Mouse (Mus musculus) lung, postnatal 4 days (tissue): ENCODE data around the gene Zfp704.

ENCODE experiments used
- DNase-seq, 2 experiments: peaks; one replicate each; pipeline ENCODE4 v3.0.0; 2021

Gene Zfp704

GRCm38 (mm10) chr3:9554916-9555315 lies 55.0 kb downstream of the Zfp704 start:
- DNase-seq: no peak

DNA sequence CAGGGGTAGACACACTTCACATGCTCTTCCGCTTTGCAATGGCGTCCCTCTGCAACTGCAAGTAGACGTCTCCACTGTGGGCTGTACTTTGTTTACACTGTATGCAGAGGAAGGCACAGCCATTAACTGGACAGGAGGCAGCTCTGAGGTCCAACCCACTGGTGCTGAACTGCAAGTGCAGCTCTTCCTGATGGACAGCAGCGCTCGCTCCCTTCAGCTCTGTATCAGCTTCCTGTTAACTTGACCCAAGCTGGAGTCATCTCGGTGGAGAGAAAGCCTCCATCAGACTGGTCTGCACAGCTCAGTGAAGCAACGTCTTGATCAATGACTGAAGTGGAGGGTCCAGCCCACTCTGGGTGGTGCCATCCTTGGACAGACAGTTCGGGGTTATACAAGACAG lies 57.6 kb downstream of the Zfp704 start:
- DNase-seq: peak; percentile 41 to 61

DNA sequence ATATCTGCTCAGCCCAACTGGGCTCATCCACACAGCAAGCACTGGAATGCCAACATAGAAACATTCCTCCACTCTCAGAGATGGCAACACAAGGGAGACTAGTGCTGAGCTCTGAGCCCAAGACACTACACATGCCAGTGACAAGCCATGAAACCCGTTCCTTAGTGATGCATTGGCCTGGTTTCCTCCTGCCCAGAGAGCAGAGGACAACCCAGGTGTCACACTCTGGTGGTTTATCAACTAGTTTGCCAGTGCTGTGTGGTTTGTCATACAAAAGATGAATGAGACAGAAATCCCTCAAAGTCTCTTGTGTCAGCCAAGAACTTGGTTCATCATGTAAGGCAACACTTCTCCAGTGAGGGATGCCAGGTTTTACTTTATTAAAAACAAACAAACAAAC lies 59.0 kb downstream of the Zfp704 start:
- no peak for DNase-seq

DNA sequence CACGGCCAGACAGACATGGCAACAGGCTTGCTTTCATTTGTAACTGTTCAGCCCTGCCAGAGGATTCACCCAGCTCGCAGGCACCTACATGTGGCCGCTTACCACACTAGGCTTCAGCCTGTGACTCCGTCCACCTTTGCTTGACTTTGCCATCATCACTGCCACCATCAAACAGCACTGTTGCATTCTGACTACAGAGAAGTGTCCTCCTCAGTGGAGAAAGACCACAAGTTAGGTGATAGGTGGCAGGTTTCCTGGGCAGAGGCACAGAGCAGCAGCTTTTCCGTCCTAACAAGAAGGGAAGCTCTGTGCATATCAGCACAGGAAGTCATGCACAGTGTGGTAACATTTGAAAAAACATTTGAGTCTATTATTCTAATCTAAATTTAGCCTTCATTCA lies 60.1 kb downstream of the Zfp704 start:
- no peak for DNase-seq

- DNase-seq: no peak
Measured at GRCm38 (mm10) chr3:9548188-9548587, 61.7 kb downstream of the Zfp704 start.

DNA sequence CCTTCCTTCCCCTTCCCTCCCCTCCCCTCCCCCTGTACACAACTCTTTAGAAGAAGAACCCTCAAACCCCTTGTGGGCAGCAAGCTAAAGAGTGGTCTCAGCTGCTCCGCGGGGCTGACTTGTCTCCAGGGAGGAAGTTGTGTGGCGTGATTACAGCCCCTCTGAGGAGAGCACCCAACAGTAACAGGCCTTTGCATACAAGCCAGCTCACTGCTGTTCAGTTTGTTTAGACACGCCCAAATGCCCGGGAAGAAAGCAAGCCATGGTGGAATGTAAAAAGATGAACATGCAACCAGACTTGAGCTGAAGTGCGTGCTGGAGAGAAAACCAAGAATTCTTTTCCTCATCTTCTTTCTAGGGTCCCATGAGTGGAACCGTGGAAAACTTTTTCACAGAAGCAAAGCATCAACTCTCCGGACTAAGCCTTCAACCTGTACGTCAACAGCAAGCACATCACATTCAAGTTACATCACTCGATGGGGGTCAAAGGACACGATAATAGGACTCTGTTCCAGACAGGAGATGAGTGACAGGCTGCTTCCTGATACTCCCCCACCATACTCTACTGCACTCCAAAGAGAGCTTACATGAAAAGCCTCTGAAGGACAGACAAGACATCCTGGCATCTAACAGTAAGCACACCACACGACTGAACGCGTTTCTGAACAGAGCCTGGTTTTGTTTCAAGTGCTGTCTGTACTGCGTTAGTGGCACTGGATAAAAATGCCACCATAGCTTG lies 62.8 kb downstream of the Zfp704 start:
- DNase-seq: peak in 1 of 2 experiments; percentile 48

DNA sequence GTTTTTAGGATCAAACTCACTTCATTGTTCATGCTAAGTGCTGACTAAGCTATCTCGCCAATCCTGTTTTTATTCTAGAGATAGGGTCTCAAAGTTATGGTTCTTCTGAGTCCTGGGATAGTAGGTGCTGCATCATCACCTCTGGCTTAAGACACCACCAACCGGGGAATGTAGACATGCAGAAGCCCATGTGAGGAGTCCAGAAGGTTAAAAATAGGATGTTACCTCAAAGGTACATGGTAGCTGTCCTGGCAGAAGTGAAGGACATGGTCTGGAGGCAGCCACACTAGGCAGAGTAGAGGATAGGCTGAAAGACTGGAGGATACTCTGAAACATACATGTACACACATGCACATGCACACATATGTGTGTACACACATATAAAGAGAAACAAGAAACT lies 65.5 kb downstream of the Zfp704 start:
- DNase-seq: no peak

- no peak for DNase-seq
Measured at GRCm38 (mm10) chr3:9543916-9544315, 66.0 kb downstream of the Zfp704 start.

DNA sequence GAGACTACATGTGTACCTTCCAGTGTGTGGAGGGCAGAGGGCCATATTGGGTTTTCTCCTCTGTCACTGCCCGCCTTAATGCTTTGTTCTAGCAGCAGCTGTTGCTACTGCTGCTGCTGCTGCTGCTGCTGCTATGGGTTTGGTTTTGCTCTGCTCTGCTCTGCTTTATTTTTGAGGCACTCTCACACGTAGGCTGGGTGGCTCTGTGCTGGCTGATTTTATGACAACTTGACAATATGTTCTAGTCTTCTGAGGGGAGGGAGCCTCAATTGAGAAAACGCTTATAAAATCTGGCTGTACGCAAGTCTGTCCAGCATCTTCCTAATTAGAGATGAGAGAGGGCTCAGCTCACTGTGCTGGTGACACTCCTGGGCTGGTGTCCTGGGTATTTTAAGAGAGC lies 66.4 kb downstream of the Zfp704 start:
- DNase-seq: no peak

GRCm38 (mm10) chr3:9541561-9541960 lies 68.3 kb downstream of the Zfp704 start:
- DNase-seq: no peak

- DNase-seq: no peak
Measured at GRCm38 (mm10) chr3:9538510-9538909, 71.4 kb downstream of the Zfp704 start.

DNA sequence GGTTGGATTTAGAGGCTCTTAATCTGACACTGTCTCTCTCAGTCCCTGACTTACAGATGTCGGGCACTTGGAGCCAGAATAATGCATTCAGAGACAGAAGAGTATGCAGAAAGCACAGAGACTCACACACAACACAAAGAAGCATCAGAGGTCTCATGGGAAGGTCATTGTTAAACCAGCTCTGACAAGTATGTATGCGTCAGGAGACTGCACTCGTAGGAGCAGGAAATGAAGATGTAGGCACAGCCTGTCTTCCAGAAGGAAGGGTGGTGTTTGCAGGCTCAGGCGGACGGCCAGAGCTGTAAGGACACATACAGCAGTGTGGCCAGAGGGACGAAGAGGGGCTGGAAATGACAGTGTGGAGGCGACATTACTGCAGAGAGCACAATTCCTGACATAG lies 72.0 kb downstream of the Zfp704 start:
- no peak for DNase-seq

GRCm38 (mm10) chr3:9530097-9530780 lies 79.6 kb downstream of the Zfp704 start:
- no peak for DNase-seq

GRCm38 (mm10) chr3:9524429-9524828 lies 85.5 kb downstream of the Zfp704 start:
- DNase-seq: no peak

DNA sequence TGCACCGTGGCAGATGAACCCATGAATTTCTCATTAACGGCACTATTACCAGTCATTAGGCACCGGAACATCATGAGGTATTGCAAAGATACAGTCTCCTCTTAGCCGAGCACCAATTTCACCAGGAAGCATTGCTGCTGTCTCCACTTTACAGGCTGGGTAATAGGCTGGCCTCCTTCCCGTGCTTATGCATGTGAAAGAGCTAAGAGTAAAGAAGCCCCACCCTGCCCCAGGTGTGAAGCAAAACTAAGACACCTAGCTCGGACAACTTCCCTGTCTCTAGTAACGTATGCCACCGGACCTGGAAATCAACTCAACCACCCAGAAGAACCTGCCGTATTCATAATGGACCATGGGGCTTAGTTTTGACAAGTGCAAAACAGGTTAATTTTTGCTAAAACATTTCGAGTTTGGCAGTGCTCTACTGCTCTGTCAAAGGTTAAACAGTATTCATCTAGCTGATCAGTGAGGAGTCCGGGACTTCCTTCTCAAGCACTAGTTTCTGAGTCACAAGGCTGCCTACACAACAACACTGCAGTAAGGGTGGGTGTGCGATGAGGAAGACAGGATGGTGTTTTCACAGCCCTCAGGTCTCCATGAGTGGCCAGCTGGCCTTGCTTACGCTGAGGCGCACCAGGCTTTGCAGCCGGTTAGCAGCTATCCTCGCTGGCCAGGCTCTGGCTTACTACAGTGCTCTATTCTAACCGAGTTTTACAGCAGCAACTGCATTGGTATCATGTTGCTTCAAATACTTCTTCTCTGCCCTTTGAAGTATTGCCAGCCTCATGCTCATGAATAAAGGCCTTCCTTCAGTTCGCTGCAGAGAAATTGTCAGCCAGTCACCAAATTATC lies 86.6 kb downstream of the Zfp704 start:
- DNase-seq: peak; percentile 23 to 57

DNA sequence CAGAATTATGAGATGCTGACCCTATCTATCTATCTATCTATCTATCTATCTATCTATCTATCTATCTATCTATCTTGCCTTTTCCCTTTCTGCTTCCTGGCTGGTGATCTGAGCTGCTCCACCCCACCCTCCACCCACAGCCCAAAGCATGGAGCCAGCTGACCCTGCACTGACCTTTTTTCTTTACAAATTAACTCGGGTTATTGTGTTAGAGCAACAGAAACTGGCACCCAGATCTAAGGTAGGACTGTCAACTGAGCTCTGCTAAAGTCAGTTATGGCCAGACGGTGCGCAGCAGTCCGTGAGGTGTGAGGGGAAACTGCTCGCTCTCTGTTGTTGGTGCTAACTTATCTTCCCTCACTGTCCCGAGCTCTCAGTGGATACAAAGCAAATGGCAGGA lies 87.9 kb downstream of the Zfp704 start:
- no peak for DNase-seq

DNA sequence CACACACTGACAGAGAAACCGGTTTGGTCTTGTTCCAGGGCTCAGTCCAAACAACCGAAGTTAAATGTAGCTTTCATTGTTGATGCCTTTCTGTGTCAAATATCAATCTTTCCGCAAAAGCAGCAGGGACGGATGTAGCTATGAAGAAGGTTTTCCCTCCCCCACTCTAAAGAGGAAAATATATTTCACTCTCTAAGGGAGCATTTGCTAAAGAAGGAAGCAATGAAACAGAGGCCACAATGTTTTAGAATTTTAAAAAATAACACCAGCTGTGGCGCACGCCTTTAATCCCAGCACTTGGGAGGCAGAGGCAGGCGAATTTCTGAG lies 89.2 kb downstream of the Zfp704 start:
- DNase-seq: no peak

DNA sequence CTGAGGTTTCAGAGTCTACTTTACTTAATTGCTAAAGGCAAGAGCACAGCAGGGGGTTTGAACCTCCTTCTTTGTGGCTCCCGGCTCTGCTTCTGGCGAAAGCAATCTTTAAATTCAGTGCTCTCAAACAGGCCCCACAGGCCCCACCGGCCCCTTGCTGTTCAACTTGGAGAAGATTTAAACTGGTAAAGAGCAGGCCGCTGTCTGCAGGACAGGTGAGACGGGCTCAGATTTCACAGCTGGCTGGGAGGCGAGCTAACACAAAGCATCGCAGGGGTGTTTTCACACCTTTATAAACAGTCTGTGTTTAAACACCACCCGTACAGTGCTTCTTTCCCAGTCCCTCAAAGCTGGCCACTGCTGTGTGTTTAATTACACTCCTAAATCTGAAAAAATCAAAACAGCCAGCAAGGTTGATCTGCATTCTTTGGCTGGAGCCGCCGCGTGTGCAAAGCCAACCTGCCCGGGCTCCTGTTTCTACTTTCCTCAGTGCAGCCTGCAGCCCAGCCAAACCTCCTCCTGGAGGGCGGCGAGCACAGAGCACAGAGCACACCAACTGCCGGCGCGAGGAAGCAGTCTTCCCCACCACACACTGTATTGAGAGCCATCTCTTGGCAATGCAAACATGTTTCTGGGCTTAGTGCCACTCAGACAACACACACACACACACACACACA lies 89.7 kb downstream of the Zfp704 start:
- DNase-seq: peak; percentile 88 to 89

DNA sequence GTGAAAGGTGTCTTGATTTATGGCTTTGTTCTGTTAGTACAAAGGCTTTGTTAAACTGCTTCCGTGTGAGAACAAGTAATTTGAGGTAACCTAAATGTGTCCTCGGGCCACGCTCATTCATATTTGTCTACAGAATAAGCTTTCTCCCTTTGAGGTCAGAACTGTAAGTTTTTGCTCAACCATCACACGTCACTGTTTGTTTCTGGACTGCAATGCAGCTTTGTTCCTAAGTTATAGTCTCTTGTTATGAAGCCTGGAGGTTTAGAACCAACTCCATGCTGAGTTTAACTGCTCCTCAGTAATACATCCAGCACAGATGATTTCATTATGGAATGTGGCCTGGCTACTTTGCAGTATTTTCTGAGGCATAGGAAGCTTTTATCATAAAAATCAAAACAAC lies 90.4 kb downstream of the Zfp704 start:
- no peak for DNase-seq

DNA sequence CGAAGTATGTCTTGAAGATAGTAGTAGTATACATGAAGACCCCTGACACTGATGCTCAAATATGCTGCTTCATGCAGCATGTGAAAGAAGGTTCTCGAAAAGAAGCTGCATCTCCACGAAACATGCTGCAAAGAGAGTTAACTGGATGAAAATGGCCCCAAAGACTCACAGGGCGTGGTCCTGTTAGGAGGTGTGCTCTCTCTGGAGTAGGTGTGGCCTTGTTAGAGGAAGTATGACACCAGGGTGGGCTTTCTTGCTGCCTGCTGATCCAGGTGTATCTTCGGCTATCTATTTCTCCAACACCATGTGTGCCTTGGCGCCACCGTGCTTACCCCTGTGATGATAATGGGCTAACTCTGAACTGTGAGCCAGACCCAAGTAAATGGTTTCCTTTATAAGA lies 90.9 kb downstream of the Zfp704 start:
- no peak for DNase-seq

- peak in 1 of 2 experiments; percentile 15 for DNase-seq
Measured at GRCm38 (mm10) chr3:9516119-9516855, 93.6 kb downstream of the Zfp704 start.

- no peak for DNase-seq
Measured at GRCm38 (mm10) chr3:9515527-9515926, 94.4 kb downstream of the Zfp704 start.

DNA sequence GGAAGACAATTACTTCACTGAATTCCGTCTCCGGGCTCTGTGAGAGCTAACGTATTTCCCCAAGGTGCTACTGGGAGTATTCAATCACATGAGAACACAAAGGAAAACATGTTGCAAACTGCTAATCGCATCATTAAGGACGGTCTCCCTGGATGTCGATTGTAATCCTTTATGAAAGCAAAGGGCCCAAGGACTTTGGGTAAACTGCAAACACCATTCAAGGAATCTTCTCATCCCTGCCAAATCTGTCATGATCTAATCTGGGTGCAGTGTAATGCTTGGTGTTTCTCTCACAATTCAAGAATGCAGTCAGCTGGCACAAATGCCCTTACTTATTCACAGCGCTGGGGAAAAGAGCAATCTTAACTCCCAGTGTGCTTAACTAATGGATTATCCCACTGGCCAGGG lies 96.2 kb downstream of the Zfp704 start:
- DNase-seq: no peak
